Mouse (Mus musculus) ES-Bruce4 (cell line): ENCODE measurements around the gene Grb10. TPM values are rescaled to one million over a fixed set of nuclear protein-coding genes. Genes with fewer than 3 reads are reported as not detected.

Experiments used
- H3K27ac ChIP-seq: 2 replicates; pipeline ENCODE4 v1.5.1; 2012; ENCODE audit warnings: low read length, inconsistent platforms; ENCODE audit not compliant: insufficient read depth
- H3K27me3 ChIP-seq: 2 replicates; pipeline ENCODE4 v1.6.1; 2012; ENCODE audit warnings: mild to moderate bottlenecking, low read length, inconsistent platforms; ENCODE audit not compliant: control insufficient read depth, poor library complexity, insufficient read depth, severe bottlenecking
- H3K36me3 ChIP-seq: 2 replicates; pipeline ENCODE4 v1.6.1; 2012; ENCODE audit warnings: inconsistent platforms, mild to moderate bottlenecking, low read length, moderate library complexity; ENCODE audit not compliant: control insufficient read depth, poor library complexity, insufficient read depth, severe bottlenecking
- H3K4me1 ChIP-seq: one replicate; pipeline ENCODE4 v1.8.1; 2011; ENCODE audit warnings: low read length; ENCODE audit not compliant: control insufficient read depth, insufficient read depth
- H3K4me3 ChIP-seq: 2 replicates; pipeline ENCODE4 v1.5.1; 2011; ENCODE audit warnings: low read depth, mild to moderate bottlenecking, low read length
- H3K9ac ChIP-seq: 2 replicates; pipeline ENCODE4 v1.6.1; 2012; ENCODE audit warnings: low read depth, mild to moderate bottlenecking, inconsistent platforms; ENCODE audit not compliant: poor library complexity, severe bottlenecking
- H3K9me3 ChIP-seq: replicated peaks from 2 replicates; pipeline ENCODE4 v1.6.1; 2012; ENCODE audit warnings: mild to moderate bottlenecking, low read length, inconsistent platforms; ENCODE audit not compliant: control insufficient read depth, poor library complexity, insufficient read depth, severe bottlenecking
- CTCF ChIP-seq: IDR thresholded peaks from one replicate; pipeline ENCODE4 v1.8.1; 2011; ENCODE audit warnings: low read depth, low read length
- EP300 ChIP-seq: IDR thresholded peaks from 2 replicates; pipeline ENCODE4 v1.6.1; 2011; ENCODE audit warnings: low read depth, low read length; ENCODE audit not compliant: insufficient read depth
- POLR2A ChIP-seq: IDR thresholded peaks from one replicate; pipeline ENCODE4 v1.8.1; 2011; ENCODE audit warnings: low read length; ENCODE audit not compliant: insufficient read depth
- polyA plus RNA-seq: library from polyadenylated mRNA; stranded (reverse); fragments of >200 nt; gene quantifications from 2 replicates; pipeline ENCODE4 v1.2.4, GENCODE M21; 2011; ENCODE audit warnings: low read depth; ENCODE audit not compliant: missing spikeins, insufficient read depth, insufficient read length

The Grb10 gene
- polyA plus RNA-seq, 1 experiment, result 160 TPM

DNA sequence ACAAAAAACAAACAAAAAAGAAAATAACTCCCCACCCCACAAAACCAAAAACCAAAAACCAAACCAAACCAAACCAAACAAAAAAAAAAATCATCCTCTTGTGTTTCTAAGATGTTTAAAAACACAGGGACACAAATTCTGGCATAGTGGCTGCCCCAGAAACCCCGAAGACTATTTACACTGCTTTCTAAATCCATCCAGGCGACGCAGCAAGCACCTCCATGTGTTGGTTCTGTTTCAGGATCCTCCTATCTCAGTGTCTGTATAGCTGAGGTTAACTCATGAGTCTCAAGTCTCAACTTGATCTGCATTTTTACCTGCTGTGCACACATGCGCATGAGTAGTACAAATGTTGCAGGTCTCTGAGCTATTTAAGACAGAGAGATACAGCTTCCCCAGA is 1.9 kb upstream of the Grb10 start:
- TF ChIP-seq POLR2A (no peak), EP300 (no peak), CTCF (no peak)
- Histone ChIP-seq H3K27ac (no peak overlapping the region), H3K27me3 (peaks cover 32% of the 10 kb centered on the region), H3K36me3 (no peaks in the 10 kb centered on the region), H3K9me3 (no peaks in the 10 kb centered on the region), H3K4me1 (no peaks in the 10 kb centered on the region), H3K4me3 (no peak overlapping the region), H3K9ac (no peak overlapping the region)

DNA sequence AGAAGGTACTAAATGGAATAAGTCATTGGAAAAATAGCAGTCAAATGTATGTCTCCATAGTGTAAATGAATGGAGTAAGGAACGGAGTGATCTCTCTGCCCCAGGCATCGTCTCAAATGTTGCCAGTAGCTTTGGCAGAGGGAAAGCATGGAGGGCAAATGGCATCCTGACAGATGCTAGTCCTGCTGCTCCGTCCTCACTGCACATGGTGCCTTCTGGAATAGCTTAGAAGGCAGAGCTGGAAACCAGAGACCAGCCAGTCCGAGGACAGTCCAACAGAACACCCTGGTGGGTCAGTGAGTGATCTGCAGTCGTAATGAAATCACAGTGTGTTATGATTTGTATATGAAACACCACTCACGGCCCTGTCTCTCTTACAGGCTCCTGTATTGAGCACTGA is 1.3 kb upstream of the Grb10 start:
- Histone ChIP-seq H3K4me1 (no peaks in the 10 kb centered on the region), H3K9me3 (no peaks in the 10 kb centered on the region), H3K27ac (no peak overlapping the region), H3K4me3 (no peak overlapping the region), H3K27me3 (peaks cover 34% of the 10 kb centered on the region), H3K36me3 (no peaks in the 10 kb centered on the region), H3K9ac (no peak overlapping the region)
- TF ChIP-seq EP300 (no peak), POLR2A (no peak), CTCF (no peak)

DNA sequence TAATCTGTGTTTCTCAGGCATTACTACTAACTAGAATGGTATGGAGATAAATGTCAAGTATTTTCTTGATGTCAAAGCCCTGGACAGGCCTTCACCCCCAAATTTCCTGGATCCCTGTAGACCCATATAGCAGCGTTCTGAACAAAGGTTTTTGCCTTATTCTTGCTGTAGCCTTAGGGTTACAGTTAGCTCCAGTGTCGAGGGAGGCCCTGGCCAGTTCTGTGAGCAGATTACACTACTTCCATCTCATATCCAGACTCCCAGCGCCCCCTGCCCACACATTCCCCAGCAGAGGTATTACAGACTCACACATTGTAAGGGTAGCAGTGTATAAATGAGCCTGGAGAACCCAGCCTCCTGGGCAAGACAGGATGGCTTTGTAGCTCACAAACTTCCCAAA is 615 bp upstream of the Grb10 start:
- peaks cover 34% of the 10 kb centered on the region for H3K27me3 ChIP-seq
- no peaks in the 10 kb centered on the region for H3K4me1 ChIP-seq
- H3K4me3 ChIP-seq, result no peak overlapping the region
- no peak overlapping the region for H3K27ac ChIP-seq
- H3K9me3 ChIP-seq, result no peaks in the 10 kb centered on the region
- TF ChIP-seq EP300 (no peak), CTCF (no peak), POLR2A (no peak)
- no peaks in the 10 kb centered on the region for H3K36me3 ChIP-seq
- H3K9ac ChIP-seq, result no peak overlapping the region

DNA sequence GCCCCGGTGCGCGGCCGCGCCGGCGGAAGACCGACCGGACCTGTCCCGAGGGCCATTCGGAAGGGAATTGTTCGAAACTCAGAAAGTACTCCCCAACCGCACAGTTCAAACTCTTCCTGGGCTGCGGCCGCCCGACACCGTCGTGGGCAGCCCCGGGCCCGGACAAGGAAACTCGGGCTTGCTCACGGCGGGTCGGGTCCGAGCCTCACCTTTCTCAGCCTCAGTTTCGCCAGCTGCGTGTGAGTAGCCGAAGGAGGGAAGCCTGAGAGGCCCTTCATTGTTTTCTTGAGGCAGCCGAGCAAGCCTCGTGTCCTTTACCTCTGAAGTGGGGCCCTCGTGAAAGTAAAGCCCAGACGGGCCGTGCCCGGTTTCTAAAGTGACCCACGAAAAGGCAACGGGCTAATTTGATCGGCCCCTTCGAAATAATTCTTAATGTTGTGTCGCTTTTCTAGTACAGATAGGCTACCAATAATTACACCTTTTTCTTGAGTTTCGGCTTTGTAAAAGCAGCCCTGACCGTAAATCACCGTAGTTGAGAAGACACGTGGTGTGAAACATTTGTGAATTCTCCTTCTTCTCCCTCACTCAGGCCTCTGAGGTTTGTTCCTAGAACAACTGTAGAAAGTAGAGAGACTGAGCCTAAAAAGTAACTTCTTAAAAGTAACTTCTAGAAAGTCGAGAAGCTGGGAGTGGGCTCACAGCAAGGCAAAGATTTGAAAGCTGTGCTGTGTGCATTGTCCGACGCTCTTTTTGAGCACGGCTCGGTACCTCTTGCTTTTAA is 604 bp downstream of the Grb10 start:
- Histone ChIP-seq H3K4me1 (no peaks in the 10 kb centered on the region), H3K4me3 (peak overlapping the region; percentile 56), H3K9me3 (no peaks in the 10 kb centered on the region), H3K9ac (peak overlapping the region; percentile 93), H3K27me3 (peaks cover 34% of the 10 kb centered on the region), H3K27ac (no peak overlapping the region), H3K36me3 (no peaks in the 10 kb centered on the region)
- TF ChIP-seq POLR2A (no peak), CTCF (no peak), EP300 (no peak)

DNA sequence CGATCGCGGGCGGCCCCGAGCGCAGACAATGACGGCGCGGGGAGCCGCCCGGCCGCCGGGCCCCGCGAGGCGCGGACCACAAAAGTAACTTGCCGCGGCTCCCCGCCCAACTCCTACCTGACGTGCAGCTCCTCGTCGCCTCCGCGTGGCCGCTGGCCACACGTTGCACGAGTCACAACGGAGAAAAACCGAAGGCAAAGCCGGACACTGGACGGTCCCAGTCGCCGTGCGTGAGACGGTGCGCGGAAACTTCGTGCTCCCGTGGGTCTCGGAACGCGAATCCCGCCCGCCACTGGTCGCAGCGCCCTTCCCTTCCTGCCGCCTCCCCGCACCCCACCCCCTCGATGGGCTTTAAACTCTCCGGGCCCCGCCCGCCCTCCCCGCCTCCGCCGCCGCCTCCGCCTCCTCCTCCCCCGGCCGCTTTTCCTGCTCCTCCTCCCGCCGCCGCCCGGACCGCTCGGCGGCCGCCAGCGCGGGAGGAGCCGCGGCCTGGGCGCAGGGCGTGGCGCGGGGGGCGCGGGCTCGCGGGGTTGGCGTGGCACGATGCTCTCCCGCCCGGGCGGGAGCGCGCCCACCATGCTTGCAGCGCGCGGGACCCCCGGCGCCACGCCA is 1.3 kb downstream of the Grb10 start:
- no peak overlapping the region for H3K27ac ChIP-seq
- peak overlapping the region; percentile 93 for H3K9ac ChIP-seq
- H3K9me3 ChIP-seq, result no peaks in the 10 kb centered on the region
- H3K27me3 ChIP-seq, result peaks cover 34% of the 10 kb centered on the region
- H3K4me3 ChIP-seq, result peak overlapping the region; percentile 67
- H3K4me1 ChIP-seq, result no peaks in the 10 kb centered on the region
- TF ChIP-seq EP300, result no peak
- no peak for TF ChIP-seq CTCF
- TF ChIP-seq POLR2A, result no peak
- no peaks in the 10 kb centered on the region for H3K36me3 ChIP-seq

DNA sequence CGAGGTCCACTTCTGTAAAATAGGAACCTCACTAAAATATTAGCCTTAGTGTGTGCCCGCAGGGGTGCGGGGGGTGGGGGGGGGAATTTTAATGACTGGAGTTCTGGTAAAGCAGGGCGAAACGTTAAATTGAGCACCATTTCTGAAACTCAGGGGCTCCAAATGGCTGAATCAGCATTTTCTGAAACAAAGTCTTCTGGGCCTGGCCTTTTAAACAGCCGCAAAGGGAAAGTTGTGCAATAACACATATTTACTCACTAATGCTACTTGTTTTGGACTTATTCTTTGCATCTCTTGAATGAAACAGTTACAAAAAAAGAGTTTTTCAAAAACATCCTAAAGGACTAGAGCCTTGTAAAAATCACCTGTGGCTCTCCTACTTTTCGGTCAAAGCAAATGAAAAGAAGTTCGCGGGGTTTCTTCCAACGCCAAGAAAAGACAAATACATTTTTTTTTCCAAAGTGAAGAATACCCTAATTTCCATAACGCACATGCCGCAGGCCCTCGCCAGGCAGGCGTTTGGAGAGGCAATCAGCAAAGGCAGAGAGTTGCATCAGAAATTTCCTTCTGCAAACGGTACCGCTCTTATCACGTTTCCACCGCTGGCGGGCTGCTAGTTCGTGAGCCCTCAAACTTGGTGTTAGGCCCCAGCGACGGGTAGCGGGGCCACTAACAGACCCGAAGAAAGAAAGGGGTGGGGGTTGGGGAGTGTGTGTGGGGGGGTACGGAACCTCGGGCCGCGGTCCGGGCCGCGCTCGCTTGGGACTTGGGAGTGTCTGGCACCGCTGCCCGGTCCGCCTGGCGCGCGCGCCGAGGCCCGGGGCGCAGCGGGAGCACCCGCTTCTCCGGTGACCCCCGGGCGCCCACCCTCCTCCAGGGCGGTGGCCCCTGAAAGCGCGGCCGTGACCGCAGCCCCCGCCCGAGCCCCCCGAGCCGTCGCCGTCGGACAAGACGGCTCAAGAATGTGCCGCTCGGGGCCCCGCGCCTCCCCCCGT is 2.3 kb downstream of the Grb10 start:
- peaks cover 34% of the 10 kb centered on the region for H3K27me3 ChIP-seq
- no peak overlapping the region for H3K27ac ChIP-seq

More for the DNA sequence above, 2.3 kb downstream of the Grb10 start:
- H3K9me3 ChIP-seq, result no peaks in the 10 kb centered on the region
- H3K9ac ChIP-seq, result peak overlapping the region; percentile 93
- no peaks in the 10 kb centered on the region for H3K36me3 ChIP-seq
- TF ChIP-seq EP300, result no peak
- H3K4me1 ChIP-seq, result no peaks in the 10 kb centered on the region
- peak overlapping the region; percentile 90 for H3K4me3 ChIP-seq
